Mouse (Mus musculus) kidney, embryonic 16.5 days (tissue): ENCODE measurements around the gene Cldn34c2. TPM values are rescaled to one million over a fixed set of nuclear protein-coding genes. Genes with fewer than 3 reads are reported as not detected.
"Not testable (repeated sequence)": the region's sequence is repeated elsewhere in the genome, so short reads cannot be mapped to it uniquely, and the experiment has no call there.

Experiments
- ATAC-seq: fragments of 200-750 bp; cut with Nextera tagmentation; 2 replicates; pipeline ENCODE4 v1.8.0; 2017; ENCODE audit warnings: moderate TSS enrichment; ENCODE audit not compliant: low FRiP score, low TSS enrichment
- H3K27ac ChIP-seq: fragments of 300-500 bp; sonication (generic); 2 replicates; pipeline ENCODE4 v1.5.1; 2014; ENCODE audit warnings: low read length
- H3K27me3 ChIP-seq: fragments of 300-500 bp; sonication (generic); 2 replicates; pipeline ENCODE4 v1.6.1; 2014; ENCODE audit warnings: low read length, control low read depth, mixed read lengths; ENCODE audit not compliant: insufficient read depth
- H3K36me3 ChIP-seq: fragments of 300-500 bp; sonication (generic); 2 replicates; pipeline ENCODE4 v1.6.1; 2014; ENCODE audit warnings: low read length, control low read depth, mixed read lengths; ENCODE audit not compliant: insufficient read depth
- H3K4me1 ChIP-seq: fragments of 300-500 bp; sonication (generic); 2 replicates; pipeline ENCODE4 v1.6.1; 2014; ENCODE audit warnings: low read length, control low read depth, mixed read lengths; ENCODE audit not compliant: insufficient read depth
- H3K4me2 ChIP-seq: fragments of 300-500 bp; sonication (generic); replicated peaks from 2 replicates; pipeline ENCODE4 v1.6.1; 2014; ENCODE audit warnings: low read depth, low read length
- H3K4me3 ChIP-seq: fragments of 300-500 bp; sonication (generic); 2 replicates; pipeline ENCODE4 v1.5.1; 2014; ENCODE audit warnings: mild to moderate bottlenecking, low read length
- H3K9ac ChIP-seq: fragments of 300-500 bp; sonication (generic); replicated peaks from 2 replicates; pipeline ENCODE4 v1.6.1; 2014; ENCODE audit warnings: low read length
- H3K9me3 ChIP-seq: fragments of 300-500 bp; sonication (generic); 2 replicates; pipeline ENCODE4 v1.6.1; 2016; ENCODE audit warnings: low read length, control low read depth
- WGBS: fragments of 180-500 bp; shearing (Covaris S2); extraction: QIAGEN DNeasy Blood & Tissue Kit; methylation state at CpG from one replicate; pipeline ENCODE4 v1.1.7; 2014; 5-methylcytosine and 5-hydroxymethylcytosine counted together
- polyA plus RNA-seq: library from polyadenylated mRNA; unstranded; fragments of >200 nt; fragmentation: Nextera tagmentation; extraction: Ambion mirVana; gene quantifications from 2 replicates; pipeline ENCODE4 v1.2.1, GENCODE M21; 2015

Gene Cldn34c2
- polyA plus RNA-seq = not detected in 2 replicates

GRCm38 (mm10) chrX:123581400-123581799 is at the start of gene Cldn34c2:
Gene Cldn34c2, plus strand, starts transcription at chrX:123581700.
- H3K4me1 ChIP-seq, H3K9me3 ChIP-seq, H3K27me3 ChIP-seq, H3K36me3 ChIP-seq, H3K9ac ChIP-seq, H3K27ac ChIP-seq, ATAC-seq, H3K4me3 ChIP-seq, H3K4me2 ChIP-seq: not testable (repeated sequence)

GRCm38 (mm10) chrX:123551378-123551777 is 30.1 kb upstream of the Cldn34c2 start:
- not testable (repeated sequence) for H3K27me3 ChIP-seq, ATAC-seq, H3K36me3 ChIP-seq, H3K4me3 ChIP-seq, H3K27ac ChIP-seq, H3K4me2 ChIP-seq, H3K4me1 ChIP-seq, H3K9me3 ChIP-seq, H3K9ac ChIP-seq
- 86% methylated on average over 12 of the region's 13 CpGs for WGBS

- ATAC-seq, H3K4me1 ChIP-seq: not testable (repeated sequence)
- WGBS = 83% methylated on average over 7 of the region's 12 CpGs
Measured at GRCm38 (mm10) chrX:123612158-123612828, 30.8 kb downstream of the Cldn34c2 start.

More at GRCm38 (mm10) chrX:123612158-123612828, 30.8 kb downstream of the Cldn34c2 start:
- H3K9ac ChIP-seq, H3K9me3 ChIP-seq, H3K36me3 ChIP-seq, H3K27me3 ChIP-seq, H3K27ac ChIP-seq, H3K4me2 ChIP-seq, H3K4me3 ChIP-seq: not testable (repeated sequence)

Other genes with a start within 250 kb of the Cldn34c2 start
- not detected in 2 replicates for gene Gm17467, start 123.1 kb downstream of the Cldn34c2 start, polyA plus RNA-seq
- not detected in 2 replicates for gene Cldn34c3, start 212.0 kb downstream of the Cldn34c2 start, polyA plus RNA-seq